Mouse (Mus musculus): Measurements from ENCODE around the gene Sult4a1. TPM values are rescaled to one million over a fixed set of nuclear protein-coding genes. Genes with fewer than 3 reads are reported as not detected.

The Sult4a1 gene
- polyA plus RNA-seq, 1 experiment from 2014 or later = 0.70 TPM

DNA sequence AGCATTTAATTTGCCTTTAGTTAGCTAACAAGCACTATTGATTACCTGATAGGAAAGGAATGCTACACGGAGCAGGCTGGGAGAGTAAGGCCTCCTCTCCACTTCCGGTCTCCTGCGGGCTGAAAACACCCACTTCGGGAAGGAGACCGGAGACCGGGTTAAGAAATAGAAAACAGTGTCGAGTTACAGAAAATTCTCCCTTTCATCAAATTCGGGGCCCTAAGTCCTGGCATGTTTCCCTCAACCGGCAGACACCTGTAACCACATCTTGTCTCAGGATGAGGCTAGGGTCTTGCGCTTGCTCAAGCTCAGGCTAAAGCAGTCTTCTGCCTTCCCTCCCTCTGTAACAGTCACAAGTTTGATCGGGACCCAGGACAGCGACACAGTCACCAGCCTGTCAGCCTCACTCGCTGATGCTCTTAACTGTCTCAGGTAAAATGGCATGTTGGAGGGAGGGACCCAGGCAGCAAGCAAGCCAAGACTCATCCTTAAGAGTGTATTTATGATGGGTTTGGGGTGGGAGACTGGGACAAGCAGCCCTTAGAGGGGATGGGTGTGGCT is 35.4 kb downstream of the Sult4a1 start:
- Histone ChIP-seq H3K4me1 (0 out of 2 replicates have a peak, but pooled peaks cover 4% of the 10 kb centered on the region), H3K4me3 (no peak overlapping the region), H3K9me3 (peaks cover 7% of the 10 kb centered on the region), H3K27me3 (replicated peaks) (peaks cover 97% of the 10 kb centered on the region), H3K9ac (no peak overlapping the region), H3K36me3 (no peaks in the 10 kb centered on the region), H3K27ac (replicated peaks) (no peak overlapping the region), H3K4me2 (peak overlapping the region; percentile 21; the same call in 1 of the 2 replicates)
- 2% methylated on average over 13 of the region's 13 CpGs for WGBS
- no peak for ATAC-seq (ENCODE audit: extremely low read depth, insufficient number of reproducible peaks, low FRiP score, low TSS enrichment)

GRCm38 (mm10) chr15:84069455-84070050 is 36.0 kb downstream of the Sult4a1 start:
- peaks cover 97% of the 10 kb centered on the region for H3K27me3 ChIP-seq (replicated peaks)
- no peak for ATAC-seq (ENCODE audit: extremely low read depth, insufficient number of reproducible peaks, low FRiP score, low TSS enrichment)
- no peak overlapping the region for H3K4me3 ChIP-seq
- 8% methylated on average over 16 of the region's 16 CpGs for WGBS
- peaks cover 7% of the 10 kb centered on the region for H3K9me3 ChIP-seq
- no peaks in the 10 kb centered on the region for H3K36me3 ChIP-seq
- H3K4me1 ChIP-seq = peaks cover 8% of the 10 kb centered on the region; the same call in 1 of the 2 replicates
- H3K9ac ChIP-seq = no peak overlapping the region
- H3K27ac ChIP-seq (replicated peaks) = no peak overlapping the region
- peak overlapping the region; percentile 21; the same call in 1 of the 2 replicates for H3K4me2 ChIP-seq

GRCm38 (mm10) chr15:84065701-84066100 is 39.9 kb downstream of the Sult4a1 start:
- ATAC-seq (ENCODE audit: extremely low read depth, insufficient number of reproducible peaks, low FRiP score, low TSS enrichment) = no peak
- peaks cover 71% of the 10 kb centered on the region for H3K27me3 ChIP-seq (replicated peaks)
- H3K4me3 ChIP-seq = no peak overlapping the region
- 66% methylated on average over 4 of the region's 4 CpGs for WGBS
- no peak overlapping the region for H3K9ac ChIP-seq
- H3K4me1 ChIP-seq = peaks cover 8% of the 10 kb centered on the region; the same call in 1 of the 2 replicates
- H3K4me2 ChIP-seq = no peak overlapping the region
- no peak overlapping the region for H3K27ac ChIP-seq (replicated peaks)
- H3K9me3 ChIP-seq = peaks cover 7% of the 10 kb centered on the region
- no peaks in the 10 kb centered on the region for H3K36me3 ChIP-seq

GRCm38 (mm10) chr15:84065140-84065539 is 40.4 kb downstream of the Sult4a1 start, which contains the start of gene Efcab6:
Gene Efcab6 (minus strand): TSS chr15:84065379.
- Histone ChIP-seq H3K27me3 (replicated peaks) (peaks cover 65% of the 10 kb centered on the region), H3K4me2 (peak within 1 kb of the TSS; percentile 53), H3K9me3 (peaks cover 7% of the 10 kb centered on the region), H3K36me3 (no peaks in the 10 kb centered on the region), H3K27ac (replicated peaks) (no peak within 1 kb of the TSS), H3K4me1 (peaks cover 8% of the 10 kb centered on the region; the same call in 1 of the 2 replicates), H3K4me3 (peak within 1 kb of the TSS; percentile 30), H3K9ac (no peak within 1 kb of the TSS)
- WGBS = 1% methylated on average over 29 of the region's 29 CpGs
- ATAC-seq (ENCODE audit: extremely low read depth, insufficient number of reproducible peaks, low FRiP score, low TSS enrichment) = no peak

GRCm38 (mm10) chr15:84058841-84059240 is 46.7 kb downstream of the Sult4a1 start:
- Histone ChIP-seq H3K4me3 (no peak overlapping the region), H3K4me1 (no peaks in the 10 kb centered on the region; the same call in 1 of the 2 replicates), H3K27ac (replicated peaks) (no peak overlapping the region), H3K9ac (no peak overlapping the region), H3K36me3 (no peaks in the 10 kb centered on the region), H3K27me3 (replicated peaks) (peaks cover 20% of the 10 kb centered on the region), H3K9me3 (no peaks in the 10 kb centered on the region), H3K4me2 (no peak overlapping the region)
- ATAC-seq (ENCODE audit: extremely low read depth, insufficient number of reproducible peaks, low FRiP score, low TSS enrichment) = no peak
- 70% methylated on average over 6 of the region's 6 CpGs for WGBS

DNA sequence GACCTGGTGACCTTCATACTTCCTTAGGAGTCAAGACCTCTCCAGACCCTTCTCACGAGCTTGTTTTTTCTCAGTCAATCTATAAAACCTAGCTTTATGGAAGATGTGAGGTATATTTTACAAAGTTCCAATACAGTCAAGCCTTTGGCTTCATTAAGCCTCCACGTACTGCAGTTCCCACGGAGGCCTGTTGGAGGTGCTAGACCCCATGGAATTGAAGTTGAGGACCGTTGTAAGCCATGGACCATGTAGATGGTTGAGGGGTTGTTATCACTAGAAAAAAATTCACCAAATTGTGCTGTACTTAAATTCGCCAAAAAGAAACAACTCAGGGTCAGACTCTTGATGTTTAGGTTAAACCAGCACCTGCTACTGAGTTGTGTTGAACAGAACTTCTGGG is 49.5 kb downstream of the Sult4a1 start:
- WGBS = 55% methylated on average over 5 of the region's 5 CpGs
- no peak overlapping the region for H3K27ac ChIP-seq (replicated peaks)
- H3K9me3 ChIP-seq = no peaks in the 10 kb centered on the region
- H3K4me3 ChIP-seq = no peak overlapping the region
- H3K4me2 ChIP-seq = no peak overlapping the region
- H3K36me3 ChIP-seq = no peaks in the 10 kb centered on the region
- H3K4me1 ChIP-seq = peaks cover 5% of the 10 kb centered on the region
- no peak overlapping the region for H3K9ac ChIP-seq
- ATAC-seq (ENCODE audit: extremely low read depth, insufficient number of reproducible peaks, low FRiP score, low TSS enrichment) = no peak
- peaks cover 17% of the 10 kb centered on the region for H3K27me3 ChIP-seq (replicated peaks)

- H3K4me1 ChIP-seq = peaks cover 5% of the 10 kb centered on the region
- WGBS = 26% methylated on average over 9 of the region's 9 CpGs
- H3K9me3 ChIP-seq = no peaks in the 10 kb centered on the region
- no peaks in the 10 kb centered on the region for H3K36me3 ChIP-seq
- H3K4me3 ChIP-seq = no peak overlapping the region
- H3K4me2 ChIP-seq = peak overlapping the region; percentile 41
- no peak overlapping the region for H3K27ac ChIP-seq (replicated peaks)
- H3K27me3 ChIP-seq (replicated peaks) = peaks cover 14% of the 10 kb centered on the region
- no peak overlapping the region for H3K9ac ChIP-seq
- ATAC-seq (ENCODE audit: extremely low read depth, insufficient number of reproducible peaks, low FRiP score, low TSS enrichment) = peak; percentile 51; the same call in 1 of the 2 replicates
Observed at GRCm38 (mm10) chr15:84053859-84054258, 51.7 kb downstream of the Sult4a1 start.

DNA sequence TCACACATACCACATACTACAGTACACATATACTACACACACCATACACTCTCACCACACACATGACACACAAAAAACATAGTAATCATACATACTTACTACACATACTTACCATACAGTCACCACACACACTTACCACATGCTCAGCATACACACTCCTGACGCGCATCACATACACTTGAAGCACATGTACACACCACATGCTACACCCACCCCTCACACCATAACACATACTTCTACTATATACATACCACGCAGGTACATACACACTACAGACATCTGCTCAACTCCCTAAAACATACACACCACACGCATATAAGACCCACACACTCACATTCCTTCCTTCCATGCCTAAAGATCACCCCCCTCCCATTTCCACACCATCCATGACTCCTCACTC is 52.3 kb downstream of the Sult4a1 start:
- H3K36me3 ChIP-seq = no peaks in the 10 kb centered on the region
- H3K9ac ChIP-seq = no peak overlapping the region
- H3K4me3 ChIP-seq = no peak overlapping the region
- H3K9me3 ChIP-seq = no peaks in the 10 kb centered on the region
- H3K4me2 ChIP-seq = no peak overlapping the region
- peaks cover 12% of the 10 kb centered on the region for H3K27me3 ChIP-seq (replicated peaks)
- WGBS = 90% methylated on average over 4 of the region's 4 CpGs
- peaks cover 5% of the 10 kb centered on the region for H3K4me1 ChIP-seq
- no peak overlapping the region for H3K27ac ChIP-seq (replicated peaks)
- ATAC-seq (ENCODE audit: extremely low read depth, insufficient number of reproducible peaks, low FRiP score, low TSS enrichment) = no peak

- no peak for ATAC-seq (ENCODE audit: extremely low read depth, insufficient number of reproducible peaks, low FRiP score, low TSS enrichment)
- WGBS = 57% methylated on average over 9 of the region's 9 CpGs
- no peak overlapping the region for H3K27ac ChIP-seq (replicated peaks)
- peaks cover 12% of the 10 kb centered on the region for H3K27me3 ChIP-seq (replicated peaks)
- no peaks in the 10 kb centered on the region for H3K9me3 ChIP-seq
- H3K4me2 ChIP-seq = no peak overlapping the region
- no peak overlapping the region for H3K4me3 ChIP-seq
- H3K9ac ChIP-seq = no peak overlapping the region
- H3K4me1 ChIP-seq = peaks cover 5% of the 10 kb centered on the region
- no peaks in the 10 kb centered on the region for H3K36me3 ChIP-seq
Observed at GRCm38 (mm10) chr15:84052390-84052789, 53.2 kb downstream of the Sult4a1 start.

DNA sequence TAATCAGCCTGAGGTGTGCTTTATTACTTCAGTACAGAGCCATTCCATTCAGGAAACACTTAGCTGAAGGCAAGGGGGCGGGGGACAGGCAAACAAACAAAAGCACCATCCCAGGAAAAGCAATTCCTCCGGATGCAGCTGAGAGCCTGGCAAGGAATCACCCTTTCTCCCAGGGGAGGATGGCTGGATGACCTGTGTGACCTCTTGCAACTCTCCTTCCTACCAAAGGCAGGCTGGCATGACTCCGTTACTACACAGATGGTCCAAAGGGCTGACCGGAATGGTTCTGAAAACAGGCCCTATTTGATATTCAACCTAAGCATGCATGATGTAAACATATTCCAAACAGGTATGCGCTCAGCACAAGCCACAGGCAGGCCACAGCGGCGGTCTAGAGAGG is 56.0 kb downstream of the Sult4a1 start:
- H3K4me3 ChIP-seq = no peak overlapping the region
- ATAC-seq (ENCODE audit: extremely low read depth, insufficient number of reproducible peaks, low FRiP score, low TSS enrichment) = no peak
- H3K27ac ChIP-seq (replicated peaks) = no peak overlapping the region
- H3K4me2 ChIP-seq = no peak overlapping the region
- no peak overlapping the region for H3K9ac ChIP-seq
- 0 out of 2 replicates have a peak, but pooled peaks cover 5% of the 10 kb centered on the region for H3K27me3 ChIP-seq (replicated peaks)
- WGBS = 72% methylated on average over 7 of the region's 7 CpGs
- H3K36me3 ChIP-seq = no peaks in the 10 kb centered on the region
- H3K4me1 ChIP-seq = peaks cover 5% of the 10 kb centered on the region
- peaks cover 7% of the 10 kb centered on the region for H3K9me3 ChIP-seq

DNA sequence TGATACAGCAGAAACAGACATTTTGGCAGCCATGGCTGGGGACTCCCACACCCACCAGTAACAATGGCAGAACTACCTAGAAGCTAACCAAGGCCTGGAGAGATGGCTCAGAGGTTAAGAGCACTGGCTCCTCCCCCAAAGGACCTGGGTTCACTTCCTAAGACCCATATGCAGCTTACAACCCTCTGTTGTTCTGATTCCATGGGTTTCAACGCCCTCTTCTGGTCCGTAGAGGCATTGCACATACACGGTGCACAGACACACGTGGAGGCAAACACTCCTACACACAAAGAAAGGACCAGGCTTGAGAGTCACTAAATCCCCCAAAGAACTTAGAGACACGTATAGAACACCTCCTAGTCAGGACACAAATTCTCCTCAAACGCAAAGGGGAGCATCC is 60.0 kb downstream of the Sult4a1 start:
- 72% methylated on average over 6 of the region's 6 CpGs for WGBS
- no peak overlapping the region for H3K9ac ChIP-seq

GRCm38 (mm10) chr15:84037067-84037466 is 68.5 kb downstream of the Sult4a1 start:
- Histone ChIP-seq H3K4me2 (no peak overlapping the region), H3K27ac (replicated peaks) (no peak overlapping the region), H3K9me3 (no peaks in the 10 kb centered on the region), H3K9ac (no peak overlapping the region), H3K4me3 (no peak overlapping the region), H3K4me1 (no peaks in the 10 kb centered on the region), H3K27me3 (replicated peaks) (no peaks in the 10 kb centered on the region), H3K36me3 (no peaks in the 10 kb centered on the region)
- WGBS = 80% methylated on average over 5 of the region's 5 CpGs
- no peak for ATAC-seq (ENCODE audit: extremely low read depth, insufficient number of reproducible peaks, low FRiP score, low TSS enrichment)

More for the DNA sequence above, 60.0 kb downstream of the Sult4a1 start:
- Histone ChIP-seq H3K27me3 (replicated peaks) (no peaks in the 10 kb centered on the region), H3K4me2 (no peak overlapping the region), H3K9me3 (peaks cover 10% of the 10 kb centered on the region), H3K27ac (replicated peaks) (no peak overlapping the region), H3K4me3 (no peak overlapping the region), H3K36me3 (no peaks in the 10 kb centered on the region), H3K4me1 (no peaks in the 10 kb centered on the region)
- no peak for ATAC-seq (ENCODE audit: extremely low read depth, insufficient number of reproducible peaks, low FRiP score, low TSS enrichment)
